Mouse (Mus musculus) lung, adult 2 months (tissue): ENCODE results near the gene Flvcr2.

Experiments used
- CTCF ChIP-seq: fragments of 200-500 bp; IDR thresholded peaks from 2 replicates; pipeline ENCODE4 v1.5.1; 2011; ENCODE audit warnings: mild to moderate bottlenecking, low read length, control low read depth; ENCODE audit not compliant: insufficient read depth
- POLR2A ChIP-seq: fragments of 200-500 bp; IDR thresholded peaks from 2 replicates; pipeline ENCODE4 v1.6.1; 2011; ENCODE audit warnings: low read depth, mild to moderate bottlenecking, control low read depth, low read length, borderline replicate concordance; ENCODE audit errors: extremely low read depth

- TF ChIP-seq POLR2A (no peak), CTCF (no peak)
Observed at GRCm38 (mm10) chr12:85736203-85736602, 10.1 kb upstream of the Flvcr2 start.
